Mouse (Mus musculus): ENCODE results near the gene Ano2. TPM values are rescaled to one million over a fixed set of nuclear protein-coding genes. Genes with fewer than 3 reads are reported as not detected.

Gene Ano2
- polyA plus RNA-seq, 1 experiment from 2014 or later = 1.1 TPM

- WGBS = 84% methylated on average over 5 of the region's 5 CpGs
- Histone ChIP-seq H3K9ac (ENCODE audit: low read depth, low read length) (no peak overlapping the region), H3K27me3 (replicated peaks; ENCODE audit: control insufficient read depth, insufficient read depth, low read length) (no peaks in the 10 kb centered on the region), H3K4me1 (ENCODE audit: control insufficient read depth, insufficient read depth, low read depth, low read length) (no peaks in the 10 kb centered on the region), H3K4me2 (ENCODE audit: low read length) (no peak overlapping the region), H3K4me3 (ENCODE audit: low read length) (no peak overlapping the region), H3K36me3 (ENCODE audit: control insufficient read depth, insufficient read depth, low read length) (no peaks in the 10 kb centered on the region), H3K9me3 (ENCODE audit: control insufficient read depth, low read length) (no peaks in the 10 kb centered on the region), H3K27ac (ENCODE audit: low read depth, low read length) (no peak overlapping the region)
- no peak for ATAC-seq
These were observed 86.1 kb downstream of the Ano2 start for GRCm38 (mm10) chr6:125776291-125776690.

- H3K4me1 ChIP-seq (ENCODE audit: control insufficient read depth, insufficient read depth, low read depth, low read length) = no peaks in the 10 kb centered on the region
- H3K4me3 ChIP-seq (ENCODE audit: low read length) = no peak overlapping the region
- H3K4me2 ChIP-seq (ENCODE audit: low read length) = no peak overlapping the region
- ATAC-seq = no peak
- WGBS = 73% methylated on average over 8 of the region's 8 CpGs
- no peaks in the 10 kb centered on the region for H3K36me3 ChIP-seq (ENCODE audit: control insufficient read depth, insufficient read depth, low read length)
- H3K27ac ChIP-seq (ENCODE audit: low read depth, low read length) = no peak overlapping the region
- no peaks in the 10 kb centered on the region for H3K27me3 ChIP-seq (replicated peaks; ENCODE audit: control insufficient read depth, insufficient read depth, low read length)
- no peaks in the 10 kb centered on the region for H3K9me3 ChIP-seq (ENCODE audit: control insufficient read depth, low read length)
- H3K9ac ChIP-seq (ENCODE audit: low read depth, low read length) = no peak overlapping the region
These were observed 112.7 kb downstream of the Ano2 start for GRCm38 (mm10) chr6:125802954-125803353.

- H3K4me1 ChIP-seq (ENCODE audit: control insufficient read depth, insufficient read depth, low read depth, low read length) = no peaks in the 10 kb centered on the region
- H3K9ac ChIP-seq (ENCODE audit: low read depth, low read length) = no peak overlapping the region
- ATAC-seq = no peak
- H3K27ac ChIP-seq (ENCODE audit: low read depth, low read length) = no peak overlapping the region
- 51% methylated on average over 20 of the region's 20 CpGs for WGBS
- H3K4me2 ChIP-seq (ENCODE audit: low read length) = no peak overlapping the region
- H3K9me3 ChIP-seq (ENCODE audit: control insufficient read depth, low read length) = no peaks in the 10 kb centered on the region
- no peak overlapping the region for H3K4me3 ChIP-seq (ENCODE audit: low read length)
- H3K36me3 ChIP-seq (ENCODE audit: control insufficient read depth, insufficient read depth, low read length) = no peaks in the 10 kb centered on the region
- H3K27me3 ChIP-seq (replicated peaks; ENCODE audit: control insufficient read depth, insufficient read depth, low read length) = no peaks in the 10 kb centered on the region
These were observed 113.3 kb downstream of the Ano2 start for GRCm38 (mm10) chr6:125803364-125804011.

- Histone ChIP-seq H3K4me2 (ENCODE audit: low read length) (no peak overlapping the region), H3K27ac (ENCODE audit: low read depth, low read length) (no peak overlapping the region), H3K4me1 (ENCODE audit: control insufficient read depth, insufficient read depth, low read depth, low read length) (no peaks in the 10 kb centered on the region), H3K9ac (ENCODE audit: low read depth, low read length) (no peak overlapping the region), H3K9me3 (ENCODE audit: control insufficient read depth, low read length) (no peaks in the 10 kb centered on the region), H3K36me3 (ENCODE audit: control insufficient read depth, insufficient read depth, low read length) (no peaks in the 10 kb centered on the region), H3K4me3 (ENCODE audit: low read length) (no peak overlapping the region), H3K27me3 (replicated peaks; ENCODE audit: control insufficient read depth, insufficient read depth, low read length) (no peaks in the 10 kb centered on the region)
- ATAC-seq = peak; percentile 24; the same call in 1 of the 2 replicates
- WGBS = 69% methylated on average over 9 of the region's 9 CpGs
These were observed 118.9 kb downstream of the Ano2 start for GRCm38 (mm10) chr6:125808996-125809649.

GRCm38 (mm10) chr6:125811395-125811794, 121.2 kb downstream of the Ano2 start:
- Histone ChIP-seq H3K27me3 (replicated peaks; ENCODE audit: control insufficient read depth, insufficient read depth, low read length) (no peaks in the 10 kb centered on the region), H3K4me2 (ENCODE audit: low read length) (no peak overlapping the region), H3K9me3 (ENCODE audit: control insufficient read depth, low read length) (no peaks in the 10 kb centered on the region), H3K27ac (ENCODE audit: low read depth, low read length) (no peak overlapping the region), H3K4me1 (ENCODE audit: control insufficient read depth, insufficient read depth, low read depth, low read length) (no peaks in the 10 kb centered on the region), H3K4me3 (ENCODE audit: low read length) (no peak overlapping the region), H3K36me3 (ENCODE audit: control insufficient read depth, insufficient read depth, low read length) (no peaks in the 10 kb centered on the region), H3K9ac (ENCODE audit: low read depth, low read length) (no peak overlapping the region)
- 49% methylated on average over 2 of the region's 2 CpGs for WGBS
- no peak for ATAC-seq

- Histone ChIP-seq H3K9ac (ENCODE audit: low read depth, low read length) (no peak overlapping the region), H3K9me3 (ENCODE audit: control insufficient read depth, low read length) (peaks cover under 1% of the 10 kb centered on the region), H3K36me3 (ENCODE audit: control insufficient read depth, insufficient read depth, low read length) (no peaks in the 10 kb centered on the region), H3K27me3 (replicated peaks; ENCODE audit: control insufficient read depth, insufficient read depth, low read length) (no peaks in the 10 kb centered on the region), H3K4me1 (ENCODE audit: control insufficient read depth, insufficient read depth, low read depth, low read length) (no peaks in the 10 kb centered on the region), H3K4me2 (ENCODE audit: low read length) (no peak overlapping the region), H3K4me3 (ENCODE audit: low read length) (no peak overlapping the region), H3K27ac (ENCODE audit: low read depth, low read length) (no peak overlapping the region)
- 71% methylated on average over 4 of the region's 4 CpGs for WGBS
- ATAC-seq = no peak
These were observed 147.9 kb downstream of the Ano2 start for GRCm38 (mm10) chr6:125838121-125838520.

GRCm38 (mm10) chr6:125841284-125841683, 151.1 kb downstream of the Ano2 start:
- no peaks in the 10 kb centered on the region for H3K36me3 ChIP-seq (ENCODE audit: control insufficient read depth, insufficient read depth, low read length)
- no peak overlapping the region for H3K4me3 ChIP-seq (ENCODE audit: low read length)
- H3K27me3 ChIP-seq (replicated peaks; ENCODE audit: control insufficient read depth, insufficient read depth, low read length) = no peaks in the 10 kb centered on the region
- no peak overlapping the region for H3K27ac ChIP-seq (ENCODE audit: low read depth, low read length)
- 88% methylated on average over 3 of the region's 3 CpGs for WGBS
- H3K4me1 ChIP-seq (ENCODE audit: control insufficient read depth, insufficient read depth, low read depth, low read length) = no peaks in the 10 kb centered on the region
- no peak overlapping the region for H3K9ac ChIP-seq (ENCODE audit: low read depth, low read length)
- ATAC-seq = no peak
- no peak overlapping the region for H3K4me2 ChIP-seq (ENCODE audit: low read length)
- H3K9me3 ChIP-seq (ENCODE audit: control insufficient read depth, low read length) = peaks cover 4% of the 10 kb centered on the region

GRCm38 (mm10) chr6:125851196-125851595, 161.0 kb downstream of the Ano2 start:
- no peaks in the 10 kb centered on the region for H3K4me1 ChIP-seq (ENCODE audit: control insufficient read depth, insufficient read depth, low read depth, low read length)
- H3K9me3 ChIP-seq (ENCODE audit: control insufficient read depth, low read length) = no peaks in the 10 kb centered on the region
- whole genome bisulfite sequencing = 79% methylated on average over 4 of the region's 4 CpGs
- H3K36me3 ChIP-seq (ENCODE audit: control insufficient read depth, insufficient read depth, low read length) = no peaks in the 10 kb centered on the region
- no peak overlapping the region for H3K4me2 ChIP-seq (ENCODE audit: low read length)
- no peak overlapping the region for H3K9ac ChIP-seq (ENCODE audit: low read depth, low read length)
- H3K4me3 ChIP-seq (ENCODE audit: low read length) = no peak overlapping the region
- H3K27me3 ChIP-seq (replicated peaks; ENCODE audit: control insufficient read depth, insufficient read depth, low read length) = no peaks in the 10 kb centered on the region
- no peak for ATAC-seq
- H3K27ac ChIP-seq (ENCODE audit: low read depth, low read length) = no peak overlapping the region

- Histone ChIP-seq H3K4me1 (ENCODE audit: control insufficient read depth, insufficient read depth, low read depth, low read length) (no peaks in the 10 kb centered on the region), H3K9me3 (ENCODE audit: control insufficient read depth, low read length) (no peaks in the 10 kb centered on the region), H3K36me3 (ENCODE audit: control insufficient read depth, insufficient read depth, low read length) (no peaks in the 10 kb centered on the region), H3K4me2 (ENCODE audit: low read length) (no peak overlapping the region), H3K9ac (ENCODE audit: low read depth, low read length) (no peak overlapping the region), H3K27me3 (replicated peaks; ENCODE audit: control insufficient read depth, insufficient read depth, low read length) (no peaks in the 10 kb centered on the region), H3K4me3 (ENCODE audit: low read length) (no peak overlapping the region), H3K27ac (ENCODE audit: low read depth, low read length) (no peak overlapping the region)
- no peak for ATAC-seq
- 68% methylated on average over 1 of the region's 1 CpGs for WGBS
These were observed 168.1 kb downstream of the Ano2 start for GRCm38 (mm10) chr6:125858294-125858693.

All from hindbrain, embryonic 16.5 days (tissue).